Comparison of ENCODE assay signal across 9 mouse cellular contexts in genomic region chr10:79914948-79915596, GRCm38 (mm10). TPM values are rescaled to one million over a fixed set of nuclear protein-coding genes. Genes with fewer than 3 reads are reported as not detected.
DNase-seq lines count a peak whose midpoint lies in the region; ATAC-seq and TF ChIP-seq lines count a peak whose summit lies in the region.
"Had no signal": no experiment of that assay in that cellular context is flagged by ENCODE, and none has a peak within 500 bp of the region (broad histone marks: within the 10 kb centered on the region; RNA-seq: fewer than 3 reads in every experiment).

No protein-coding gene starts in this region.

- H3K27ac ChIP-seq in cerebellum, adult 2 months (ENCODE audit: insufficient read depth, low read length), result no peak overlapping the region
- H3K27ac ChIP-seq in liver, embryonic 13.5 days, result peak overlapping the region; percentile 94
- peak overlapping the region; percentile 89 for H3K27ac ChIP-seq in stomach, postnatal 0 days (replicated peaks)

- no peak; the same call in 1 of the 2 replicates for ATAC-seq in liver, embryonic 13.5 days (ENCODE audit: low read depth)
- peak; percentile 75 for ATAC-seq in stomach, postnatal 0 days (ENCODE audit: low FRiP score, low TSS enrichment)

- no peak for TF ChIP-seq POLR2A in cerebellum, adult 2 months (IDR thresholded peaks at IDR 0.05; ENCODE audit: borderline replicate concordance, insufficient read depth, low read length)

- 28% methylated on average over 7 of the region's 7 CpGs for WGBS in cerebellum, adult 2 months
- 34% methylated on average over 7 of the region's 7 CpGs for WGBS in liver, embryonic 13.5 days (ENCODE audit: insufficient replicate concordance)
- WGBS in stomach, postnatal 0 days, result 46% methylated on average over 7 of the region's 7 CpGs

- peaks cover 14% of the 10 kb centered on the region for H3K4me1 ChIP-seq in cerebellum, adult 2 months (ENCODE audit: control insufficient read depth, insufficient read depth, low read length)
- peaks cover 80% of the 10 kb centered on the region for H3K4me1 ChIP-seq in liver, embryonic 13.5 days (replicated peaks)
- H3K4me1 ChIP-seq in stomach, postnatal 0 days (replicated peaks; ENCODE audit: control insufficient read depth, insufficient read depth), result peaks cover 3% of the 10 kb centered on the region; the same call in 1 of the 2 replicates

- no peak for TF ChIP-seq CTCF in cerebellum, adult 2 months (IDR thresholded peaks at IDR 0.05; ENCODE audit: borderline replicate concordance, insufficient read depth, low read depth, low read length)
- TF ChIP-seq CTCF in stomach, postnatal 0 days (IDR thresholded peaks at IDR 0.05; ENCODE audit: low read depth), result no peak

- H3K4me2 ChIP-seq in liver, embryonic 13.5 days, result peak overlapping the region; percentile 98
- H3K4me2 ChIP-seq in stomach, postnatal 0 days (replicated peaks; ENCODE audit: low read depth), result peak overlapping the region; percentile 88

- H3K9ac ChIP-seq in liver, embryonic 13.5 days, result peak overlapping the region; percentile 93
- peak overlapping the region; percentile 97 for H3K9ac ChIP-seq in stomach, postnatal 0 days (ENCODE audit: low read length)

- H3K36me3 ChIP-seq in liver, embryonic 13.5 days, result peaks cover 23% of the 10 kb centered on the region
- peaks cover 9% of the 10 kb centered on the region for H3K36me3 ChIP-seq in stomach, postnatal 0 days (ENCODE audit: control insufficient read depth, insufficient read depth, low read length)

- H3K4me3 ChIP-seq in cerebellum, adult 2 months (replicated peaks; ENCODE audit: insufficient read depth, low read depth, low read length), result no peak overlapping the region
- peak overlapping the region; percentile 81 for H3K4me3 ChIP-seq in liver, embryonic 13.5 days (replicated peaks)
- peak overlapping the region; percentile 8; the same call in 1 of the 2 replicates for H3K4me3 ChIP-seq in stomach, postnatal 0 days (ENCODE audit: low read depth, low read length)

- DNase-seq in cerebellum, postnatal 14 days, result peak; percentile 20 to 25
- no peak for DNase-seq in cerebellum, adult 2 months
- peak; percentile 29 to 43 for DNase-seq in spleen, postnatal 10 days (ENCODE audit: low spot score in 2 of 2)
- no peak for DNase-seq in spleen, postnatal 14 days (ENCODE audit: low spot score in 2 of 2)
- DNase-seq in liver, embryonic 13.5 days, result no peak
- peak; percentile 83 for DNase-seq in stomach, postnatal 0 days (ENCODE audit: low spot score)
- no peak for DNase-seq in ovary, postnatal 36 days (ENCODE audit: low spot score)
- no peak for DNase-seq in embryo, embryonic 9.5 days (ENCODE audit: extremely low spot score)
- DNase-seq: kidney, adult 9 months had no signal

- no peak for TF ChIP-seq EP300 in stomach, postnatal 0 days (optimal IDR thresholded peaks at IDR 0.05)

- no peaks in the 10 kb centered on the region for H3K27me3 ChIP-seq in cerebellum, adult 2 months (ENCODE audit: control insufficient read depth, insufficient read depth, low read length)
- peaks cover 29% of the 10 kb centered on the region for H3K27me3 ChIP-seq in liver, embryonic 13.5 days
- no peaks in the 10 kb centered on the region for H3K27me3 ChIP-seq in stomach, postnatal 0 days (ENCODE audit: control insufficient read depth, insufficient read depth, low read length)

- no peaks in the 10 kb centered on the region for H3K9me3 ChIP-seq in liver, embryonic 13.5 days (replicated peaks)
- H3K9me3 ChIP-seq in stomach, postnatal 0 days (ENCODE audit: control insufficient read depth, low read length), result no peaks in the 10 kb centered on the region

RNA-seq across cellular contexts. Expression of gene Kiss1r, which starts 1.7 kb away (rescaled TPM):
- 12.1 and 12.8 TPM in 2 replicates for polyA plus RNA-seq in cerebellum, adult 2 months (2012; rRNA removed)
- 0.19 and 0.28 TPM in 2 replicates for polyA plus RNA-seq in liver, embryonic 13.5 days (2015; fragmentation: Nextera tagmentation; extraction: Ambion mirVana)
- polyA plus RNA-seq in stomach, postnatal 0 days (2015; fragmentation: Nextera tagmentation; extraction: Ambion mirVana), result 0.79 and 0.99 TPM in 2 replicates

RNA-seq across cellular contexts. Expression of gene Gm26602, which starts 4.4 kb away (rescaled TPM):
- not detected in 2 replicates for polyA plus RNA-seq in cerebellum, adult 2 months (2012; rRNA removed)
- 11.3 TPM in 1 of 2 replicates, not detected in the other for polyA plus RNA-seq in liver, embryonic 13.5 days (2015; fragmentation: Nextera tagmentation; extraction: Ambion mirVana)
- 8.9 and 18.0 TPM in 2 replicates for polyA plus RNA-seq in stomach, postnatal 0 days (2015; fragmentation: Nextera tagmentation; extraction: Ambion mirVana)

RNA-seq across cellular contexts. Expression of gene R3hdm4, which starts 5.9 kb away (rescaled TPM):
- polyA plus RNA-seq in cerebellum, adult 2 months (2012; rRNA removed), result 156 and 162 TPM in 2 replicates
- polyA plus RNA-seq in liver, embryonic 13.5 days (2015; fragmentation: Nextera tagmentation; extraction: Ambion mirVana), result 63.0 and 63.8 TPM in 2 replicates
- 160 and 174 TPM in 2 replicates for polyA plus RNA-seq in stomach, postnatal 0 days (2015; fragmentation: Nextera tagmentation; extraction: Ambion mirVana)

RNA-seq across cellular contexts. Expression of gene Med16, which starts 6.3 kb away (rescaled TPM):
- 46.5 and 47.4 TPM in 2 replicates for polyA plus RNA-seq in cerebellum, adult 2 months (2012; rRNA removed)
- 16.9 and 19.0 TPM in 2 replicates for polyA plus RNA-seq in liver, embryonic 13.5 days (2015; fragmentation: Nextera tagmentation; extraction: Ambion mirVana)
- polyA plus RNA-seq in stomach, postnatal 0 days (2015; fragmentation: Nextera tagmentation; extraction: Ambion mirVana), result 25.6 and 29.7 TPM in 2 replicates

RNA-seq across cellular contexts. Expression of gene Arid3a, which starts 11.8 kb away (rescaled TPM):
- 4.7 TPM in 2 replicates for polyA plus RNA-seq in cerebellum, adult 2 months (2012; rRNA removed)
- 5.4 and 5.7 TPM in 2 replicates for polyA plus RNA-seq in liver, embryonic 13.5 days (2015; fragmentation: Nextera tagmentation; extraction: Ambion mirVana)
- 3.2 and 3.5 TPM in 2 replicates for polyA plus RNA-seq in stomach, postnatal 0 days (2015; fragmentation: Nextera tagmentation; extraction: Ambion mirVana)

Comparison
In these comparisons a context has a peak if more than half of its experiments do, and no peak if none do; other contexts are left out.
1. DNase-seq: peak in cerebellum, postnatal 14 days (2 of 2), spleen, postnatal 10 days (2 of 2) and stomach, postnatal 0 days (single experiment); none in cerebellum, adult 2 months (0 of 2), spleen, postnatal 14 days (0 of 2), liver, embryonic 13.5 days (single experiment), ovary, postnatal 36 days (single experiment) and embryo, embryonic 9.5 days (single experiment).